Mouse (Mus musculus): Measurements from ENCODE around the gene Hsd17b11.

Gene Hsd17b11

GRCm38 (mm10) chr5:104021597-104022378 lies at the start of gene Hsd17b11:
TSS of gene Hsd17b11 (minus strand) at chr5:104021919.
- peak; percentile 68 for DNase-seq (ENCODE audit: low read depth)

DNA sequence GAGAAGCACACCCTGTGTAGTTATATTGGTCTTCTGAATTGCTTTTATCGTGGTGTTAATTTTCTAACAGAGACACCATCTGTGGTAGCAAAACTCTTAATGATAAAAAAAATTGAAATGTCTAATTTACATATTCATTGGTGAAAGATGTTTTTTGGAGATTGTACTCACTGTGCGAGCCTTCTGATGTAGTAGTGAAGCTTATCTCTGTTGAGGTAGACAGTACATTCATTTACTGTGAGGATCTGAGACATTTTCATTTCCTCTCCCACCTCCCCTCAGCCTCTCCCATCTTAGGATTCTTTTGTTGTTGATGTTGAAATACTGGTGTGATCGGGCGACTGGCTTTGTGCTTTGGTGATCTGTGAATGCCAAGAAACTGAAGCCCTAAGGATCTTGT lies 49.3 kb upstream of the Hsd17b11 start:
- DNase-seq (ENCODE audit: low read depth): no peak

DNA sequence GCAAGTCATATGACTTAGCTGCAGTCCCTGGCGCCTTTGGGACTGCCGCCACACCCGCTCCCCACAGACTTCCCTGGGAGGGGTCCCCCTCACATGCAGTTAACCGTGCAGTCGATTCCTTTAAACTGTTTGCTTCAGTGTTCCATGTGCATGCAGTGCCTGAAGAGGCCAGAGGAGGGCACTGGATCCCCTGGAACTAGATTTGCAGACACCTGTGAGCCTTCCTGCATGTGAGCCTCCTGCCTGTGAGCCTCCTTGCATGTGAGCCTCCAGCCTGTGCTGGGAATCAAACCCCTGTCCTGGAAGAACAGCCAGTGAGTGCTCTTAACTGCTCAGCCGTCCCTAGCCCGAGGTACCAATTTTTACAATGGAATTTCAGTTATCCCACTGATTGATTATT lies 47.0 kb upstream of the Hsd17b11 start:
- DNase-seq (ENCODE audit: low read depth): no peak

DNA sequence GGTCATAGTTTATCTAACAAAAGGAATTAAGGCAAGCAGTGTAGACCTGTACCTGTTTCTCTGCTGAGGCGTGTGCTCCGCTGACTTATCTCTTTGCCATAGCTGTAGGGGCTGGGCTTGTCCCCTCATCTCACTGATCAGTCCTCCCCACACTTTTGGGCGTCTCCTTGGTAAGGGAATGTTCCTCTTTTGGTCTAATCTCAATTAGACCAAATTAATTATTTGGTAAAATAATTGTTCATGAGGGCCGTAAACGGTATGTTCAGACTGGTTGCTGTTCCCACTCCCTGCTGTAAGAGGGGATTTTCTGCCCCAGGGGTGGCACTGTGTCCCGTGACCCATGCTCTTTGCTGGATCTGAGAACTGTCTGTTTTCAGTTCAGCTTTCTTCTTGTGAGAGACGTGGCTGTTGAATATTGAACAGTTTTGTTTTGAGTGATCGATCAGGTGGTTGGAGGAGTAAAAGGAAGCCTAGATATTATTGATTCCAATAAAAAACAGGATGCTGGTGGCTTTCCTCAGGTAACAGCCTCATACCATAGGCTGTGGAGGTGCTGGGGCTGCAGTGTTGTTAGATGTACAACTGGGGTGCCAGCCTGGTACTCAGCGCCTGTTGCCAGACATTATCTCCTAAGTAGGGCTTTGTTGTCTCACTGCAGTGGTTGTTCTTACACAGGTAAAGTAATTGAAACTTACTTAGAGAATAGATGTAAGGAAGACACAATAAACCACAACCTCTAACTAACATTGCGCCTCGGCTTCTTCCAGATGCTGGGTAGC lies 41.2 kb upstream of the Hsd17b11 start:
- DNase-seq (ENCODE audit: low read depth): no peak

- no peak for DNase-seq (ENCODE audit: low read depth)
These were observed 40.4 kb upstream of the Hsd17b11 start for GRCm38 (mm10) chr5:104061936-104062772.

GRCm38 (mm10) chr5:104060429-104060828 lies 38.7 kb upstream of the Hsd17b11 start:
- no peak for DNase-seq (ENCODE audit: low read depth)

DNA sequence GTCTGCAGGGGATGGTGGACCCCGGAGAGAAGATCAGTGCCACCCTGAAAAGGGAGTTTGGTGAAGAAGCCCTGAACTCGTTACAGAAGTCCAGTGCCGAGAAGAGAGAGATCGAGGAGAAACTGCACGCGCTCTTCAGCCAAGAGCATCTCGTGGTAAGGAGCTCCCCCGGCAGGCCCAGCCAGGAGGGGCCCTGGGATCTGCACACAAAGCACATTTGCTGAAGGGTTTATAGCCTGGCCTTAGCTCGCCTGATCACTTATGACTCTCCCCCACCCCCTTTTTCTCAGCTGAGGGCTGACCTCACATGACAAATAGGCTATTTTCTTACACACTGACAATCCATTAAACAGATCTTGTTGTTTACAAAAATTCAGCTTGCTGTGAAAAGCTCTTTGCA lies 37.9 kb upstream of the Hsd17b11 start:
- no peak for DNase-seq (ENCODE audit: low read depth)

DNA sequence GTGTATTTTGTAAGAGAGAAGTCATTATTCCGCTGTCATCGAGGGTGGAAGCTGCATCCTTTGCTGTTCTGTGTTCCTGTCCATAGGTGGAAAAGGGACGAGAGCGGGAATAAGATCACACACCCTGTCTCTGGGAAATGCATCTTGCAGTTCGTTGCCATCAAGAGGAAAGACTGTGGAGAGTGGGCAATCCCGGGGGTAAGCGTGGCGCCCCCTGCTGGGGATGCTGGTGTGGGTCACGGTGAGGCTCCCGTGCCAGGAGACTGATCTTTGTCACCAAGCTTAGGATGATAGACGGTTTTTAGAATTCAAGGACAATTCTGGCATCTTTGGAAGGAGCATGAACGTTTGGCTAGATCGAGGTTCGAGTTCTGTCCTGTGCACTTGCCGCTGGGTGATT lies 36.3 kb upstream of the Hsd17b11 start:
- DNase-seq (ENCODE audit: low read depth): no peak

DNA sequence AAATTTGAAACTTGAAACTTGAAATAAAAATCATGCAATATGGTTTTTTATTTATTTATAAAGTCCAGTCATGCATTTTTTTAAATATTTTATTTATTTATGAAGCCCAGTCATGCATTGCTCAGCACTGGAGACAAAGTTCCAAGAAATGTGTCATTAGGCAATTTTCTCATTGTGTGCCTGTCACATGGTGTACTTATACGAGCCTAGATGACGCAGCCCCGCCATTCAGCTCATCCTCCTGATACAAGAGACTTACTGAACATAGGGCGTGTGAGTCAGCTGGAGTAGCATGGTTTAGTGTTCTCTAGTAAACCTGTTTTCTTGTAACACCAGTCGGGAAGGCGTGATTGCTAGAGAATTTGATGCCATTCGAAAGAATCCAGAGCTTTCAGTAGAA lies 34.6 kb upstream of the Hsd17b11 start:
- no peak for DNase-seq (ENCODE audit: low read depth)

GRCm38 (mm10) chr5:104055816-104056215 lies 34.1 kb upstream of the Hsd17b11 start:
- no peak for DNase-seq (ENCODE audit: low read depth)

GRCm38 (mm10) chr5:104054938-104055337 lies 33.2 kb upstream of the Hsd17b11 start:
- no peak for DNase-seq (ENCODE audit: low read depth)

DNA sequence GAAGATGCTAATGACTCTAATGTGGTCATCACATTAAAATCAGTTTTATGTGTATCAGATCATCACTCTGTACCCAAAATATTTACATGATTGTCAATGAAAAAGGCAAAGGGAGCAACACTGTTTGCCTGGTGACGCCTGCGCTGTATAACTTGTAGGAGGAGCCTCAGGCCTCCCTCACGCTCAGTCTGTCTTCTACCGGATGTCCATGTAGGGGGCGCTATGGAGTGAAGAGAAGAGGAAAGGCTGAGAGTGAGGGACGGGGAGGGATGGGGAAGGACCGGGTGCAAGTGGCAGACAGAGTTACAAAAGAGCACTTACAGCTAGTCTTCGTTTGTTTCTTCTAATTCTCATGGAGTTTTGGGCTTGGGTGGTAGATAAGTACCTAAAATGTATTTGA lies 31.2 kb upstream of the Hsd17b11 start:
- no peak for DNase-seq (ENCODE audit: low read depth)

DNA sequence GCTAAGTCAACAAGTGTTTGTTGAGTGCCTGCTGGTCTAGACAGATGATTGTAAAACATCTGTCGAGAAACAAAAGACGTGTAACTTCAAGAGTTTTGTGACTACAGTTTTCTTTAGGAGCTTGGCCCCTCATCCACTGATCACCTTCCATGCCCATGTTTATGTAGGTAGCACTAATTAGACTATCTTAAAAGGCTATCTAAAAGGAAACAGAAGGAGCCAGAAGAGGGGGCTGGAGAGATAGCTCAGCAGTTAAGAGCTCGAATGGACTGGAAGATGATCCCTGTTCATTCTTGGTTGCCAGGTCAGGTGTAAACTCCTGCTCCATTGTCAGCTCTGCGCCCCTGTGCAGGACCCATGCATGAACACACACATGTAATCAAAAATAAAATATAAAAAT lies 26.4 kb upstream of the Hsd17b11 start:
- no peak for DNase-seq (ENCODE audit: low read depth)

- DNase-seq (ENCODE audit: low read depth): no peak
These were observed 25.7 kb upstream of the Hsd17b11 start for GRCm38 (mm10) chr5:104047200-104048105.

- DNase-seq (ENCODE audit: low read depth): peak; percentile 93
These were observed 24.8 kb upstream of the Hsd17b11 start, which contains the start of gene Nudt9 for GRCm38 (mm10) chr5:104046256-104047199. TSS of gene Nudt9 (plus strand) at chr5:104046306.

DNA sequence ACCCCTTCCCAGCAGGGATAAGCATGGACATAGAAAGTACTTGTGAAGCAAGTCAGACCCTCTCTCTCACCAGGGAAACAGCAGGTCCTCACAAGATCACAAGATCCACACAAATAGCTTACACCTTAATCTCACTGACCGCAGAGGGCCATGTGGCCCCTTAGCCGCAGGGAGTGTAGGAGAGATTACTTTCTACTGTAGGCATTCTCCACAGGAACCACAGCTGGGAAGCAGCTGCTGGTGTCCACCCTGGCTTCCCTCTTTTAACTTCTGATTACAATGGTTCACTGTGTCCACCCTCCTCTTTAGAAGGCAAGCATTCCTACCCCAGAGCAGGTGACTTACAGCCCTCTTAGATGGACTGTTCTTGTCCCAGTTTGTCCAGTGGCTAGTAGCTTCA lies 22.0 kb upstream of the Hsd17b11 start:
- no peak for DNase-seq (ENCODE audit: low read depth)

DNA sequence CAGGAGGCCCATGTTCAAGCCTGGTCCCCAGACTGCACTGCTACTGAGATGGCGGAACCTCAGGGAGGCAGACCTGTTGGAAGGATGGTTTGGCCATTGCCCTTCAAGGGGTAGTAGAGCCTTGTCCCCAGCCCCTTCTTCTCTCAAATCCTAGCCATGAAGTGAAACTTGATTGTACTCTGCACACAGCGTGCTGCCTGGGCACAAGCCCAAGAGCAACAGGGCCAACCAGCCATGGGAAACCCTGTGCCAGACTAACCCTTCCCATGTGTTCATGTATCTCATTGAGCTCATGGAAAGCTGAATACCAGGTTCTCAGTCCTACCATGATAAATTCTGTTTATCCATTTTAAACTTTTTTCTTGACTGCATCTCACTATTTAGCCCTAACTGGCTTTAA lies 21.2 kb upstream of the Hsd17b11 start:
- no peak for DNase-seq (ENCODE audit: low read depth)

- no peak for DNase-seq (ENCODE audit: low read depth)
These were observed 17.6 kb upstream of the Hsd17b11 start for GRCm38 (mm10) chr5:104039154-104039932.

GRCm38 (mm10) chr5:104036686-104037085 lies 15.0 kb upstream of the Hsd17b11 start:
- DNase-seq (ENCODE audit: low read depth): no peak
